Mouse (Mus musculus) frontal cortex, adult (tissue): ENCODE measurements around the gene Upf3a.
"Not testable (repeated sequence)": the region's sequence is repeated elsewhere in the genome, so short reads cannot be mapped to it uniquely, and the experiment has no call there.

Source experiments
- ATAC-seq: cut with Nextera tagmentation; 2 replicates; pipeline ENCODE4 v1.9.2; 2017; ENCODE audit warnings: mild to moderate bottlenecking, moderate library complexity, mixed read lengths; ENCODE audit not compliant: low TSS enrichment

The Upf3a gene

DNA sequence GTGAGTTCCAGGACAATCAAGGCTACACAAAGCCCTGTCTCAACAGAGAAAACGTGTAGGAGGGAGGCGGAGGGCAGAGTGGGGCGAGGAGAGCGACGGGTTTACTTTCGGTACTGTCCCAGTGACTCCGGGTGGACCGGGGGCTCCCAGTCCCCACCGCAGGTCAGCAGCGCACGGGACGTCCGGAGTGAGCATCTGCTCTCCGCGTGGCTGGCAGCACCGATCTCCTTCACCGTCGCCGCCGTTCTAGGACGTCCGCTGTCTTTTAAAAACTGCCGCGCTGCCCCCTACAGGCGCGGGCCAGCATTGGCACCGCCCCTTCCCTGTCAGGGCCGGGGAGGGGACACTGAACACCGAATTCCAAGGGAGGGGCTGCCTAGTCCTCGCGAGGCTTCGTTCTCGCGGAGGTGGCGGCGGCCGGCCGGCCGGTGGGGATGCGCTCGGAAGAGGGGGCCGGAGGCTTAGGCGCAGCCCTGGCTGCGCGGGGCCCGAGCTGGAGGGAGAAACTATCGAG is at the start of gene Upf3a:
Gene Upf3a, plus strand, starts transcription at position 366 of the 514 bp plus-strand sequence.
- peak; percentile 97 for ATAC-seq

GRCm38 (mm10) chr8:13740323-13740770 is 45.1 kb upstream of the Upf3a start:
- peak; percentile 84 for ATAC-seq

GRCm38 (mm10) chr8:13740817-13741613 is 44.4 kb upstream of the Upf3a start:
- no peak for ATAC-seq

DNA sequence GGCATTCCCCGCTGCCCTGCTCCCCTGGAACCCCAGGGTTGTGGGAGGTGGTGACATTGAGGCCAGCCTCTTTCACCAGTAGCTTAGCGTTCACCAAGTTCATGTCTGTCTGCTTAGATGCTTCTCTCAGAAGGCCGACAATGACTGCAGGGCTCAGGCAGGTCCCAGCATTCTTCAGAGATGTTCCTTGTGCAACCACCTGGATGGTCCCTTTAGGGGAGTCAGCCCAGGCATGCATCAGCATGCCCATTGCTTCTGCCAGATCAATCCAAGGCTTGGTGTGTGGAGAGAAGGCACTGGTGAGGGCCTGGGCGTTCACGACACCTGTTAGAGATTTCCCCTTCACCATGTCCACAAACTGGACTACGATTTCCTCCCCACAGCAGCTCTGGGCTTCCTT is 39.2 kb upstream of the Upf3a start:
- ATAC-seq = not testable (repeated sequence)

GRCm38 (mm10) chr8:13747626-13748025 is 37.8 kb upstream of the Upf3a start:
- no peak for ATAC-seq

GRCm38 (mm10) chr8:13753680-13754079 is 31.7 kb upstream of the Upf3a start:
- ATAC-seq = no peak

DNA sequence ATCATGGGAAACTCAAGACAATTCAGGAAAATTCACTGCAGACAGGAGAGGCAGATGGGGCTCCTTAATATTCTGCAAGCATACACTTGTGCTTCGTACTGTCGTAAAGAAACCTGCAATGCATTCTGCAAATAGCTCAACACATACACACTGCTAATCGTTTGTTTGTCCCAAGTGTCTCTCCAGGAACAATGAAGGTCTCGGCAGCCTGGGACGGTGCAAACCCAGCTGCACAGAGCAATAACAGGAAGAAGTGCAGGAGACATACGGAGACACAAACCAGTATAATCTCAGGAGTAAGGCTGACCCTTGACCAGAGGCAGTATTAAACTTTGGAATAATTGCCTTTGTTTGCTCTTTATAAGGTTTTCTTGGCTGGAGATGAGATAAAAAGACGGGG is 28.9 kb upstream of the Upf3a start:
- ATAC-seq = no peak

DNA sequence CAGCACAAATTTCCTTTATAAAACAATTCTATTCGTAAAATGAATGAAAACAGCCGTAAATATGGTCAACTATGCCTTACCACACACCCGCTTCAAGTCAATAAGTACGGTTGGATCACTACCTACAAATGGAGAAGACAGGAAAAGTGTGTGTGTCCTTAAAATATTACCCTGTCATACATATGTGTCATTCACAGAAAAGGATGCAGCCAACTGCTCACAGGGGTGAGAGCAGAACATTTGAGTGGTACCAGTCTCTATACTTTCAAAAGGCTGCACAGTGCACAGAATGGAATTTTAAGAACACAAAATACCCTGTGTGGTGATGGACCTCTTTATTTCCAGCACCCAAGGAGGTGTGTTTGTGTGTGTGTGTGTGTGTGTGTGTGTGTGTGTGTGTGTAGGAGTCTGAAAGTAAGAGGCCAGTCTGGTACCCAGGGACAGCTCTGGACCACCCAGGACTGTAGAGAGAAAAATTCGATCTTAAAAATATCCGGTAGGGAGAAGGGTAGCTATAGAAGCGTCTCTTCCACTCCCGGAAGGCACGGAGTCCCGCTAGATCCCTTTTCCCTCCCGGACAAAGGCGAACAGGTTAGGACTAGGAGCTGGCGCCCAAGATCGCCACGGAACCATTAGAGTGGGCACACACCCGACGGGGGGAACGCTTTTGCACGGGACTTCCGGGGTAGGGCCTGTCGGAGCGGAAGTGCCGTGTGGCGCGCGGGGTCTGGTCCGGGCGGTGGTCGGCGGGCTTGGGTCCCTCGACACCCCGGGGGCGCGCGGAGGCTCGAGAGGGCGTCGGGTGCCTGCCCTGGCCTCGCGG is 28.2 kb upstream of the Upf3a start, which contains the start of gene Cdc16:
Gene Cdc16, plus strand, starts transcription at position 695 of the 823 bp plus-strand sequence.
- peak; percentile 94 for ATAC-seq

GRCm38 (mm10) chr8:13757805-13758727 is 27.3 kb upstream of the Upf3a start:
- ATAC-seq = peak; percentile 46; the same call in 1 of the 2 replicates

DNA sequence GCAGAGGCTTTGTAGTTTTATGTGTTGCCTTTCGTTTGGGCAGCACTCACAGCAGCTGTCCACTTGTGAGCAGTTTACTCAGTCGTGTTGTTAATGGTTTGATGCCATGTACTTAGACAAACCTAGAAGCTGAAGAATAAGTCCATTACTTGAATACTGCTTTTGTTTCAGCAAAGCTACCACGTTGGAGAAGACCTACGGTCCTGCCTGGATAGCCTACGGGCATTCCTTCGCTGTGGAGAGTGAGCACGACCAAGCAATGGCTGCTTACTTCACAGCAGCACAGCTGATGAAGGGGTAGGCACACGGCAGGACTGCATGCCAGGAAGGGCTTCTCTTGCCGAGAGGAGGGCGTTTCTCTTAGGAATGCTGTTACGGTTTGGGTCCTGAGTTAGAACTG is 16.2 kb upstream of the Upf3a start:
- ATAC-seq = no peak

DNA sequence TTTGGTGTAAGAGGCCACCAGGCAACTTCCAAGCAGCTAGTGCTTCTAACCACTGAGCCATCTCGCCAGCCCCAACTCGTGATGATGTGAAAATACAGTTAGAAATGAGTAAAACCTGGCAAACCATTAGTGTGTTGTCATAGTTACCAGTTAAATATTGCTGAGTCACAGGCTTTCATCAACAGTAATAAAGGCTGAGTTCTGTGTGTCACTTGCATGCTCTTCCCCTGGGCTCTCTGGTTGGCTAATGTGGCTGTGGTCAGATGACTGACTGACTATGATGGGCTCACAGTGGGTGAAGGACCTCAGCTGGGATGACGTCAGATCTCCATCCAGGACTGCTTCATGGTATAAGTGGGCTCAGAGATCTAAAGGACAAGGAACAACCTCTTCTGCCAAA is 4.9 kb upstream of the Upf3a start:
- no peak for ATAC-seq

GRCm38 (mm10) chr8:13785764-13786299 is 417 bp downstream of the Upf3a start:
- ATAC-seq = peak; percentile 88

DNA sequence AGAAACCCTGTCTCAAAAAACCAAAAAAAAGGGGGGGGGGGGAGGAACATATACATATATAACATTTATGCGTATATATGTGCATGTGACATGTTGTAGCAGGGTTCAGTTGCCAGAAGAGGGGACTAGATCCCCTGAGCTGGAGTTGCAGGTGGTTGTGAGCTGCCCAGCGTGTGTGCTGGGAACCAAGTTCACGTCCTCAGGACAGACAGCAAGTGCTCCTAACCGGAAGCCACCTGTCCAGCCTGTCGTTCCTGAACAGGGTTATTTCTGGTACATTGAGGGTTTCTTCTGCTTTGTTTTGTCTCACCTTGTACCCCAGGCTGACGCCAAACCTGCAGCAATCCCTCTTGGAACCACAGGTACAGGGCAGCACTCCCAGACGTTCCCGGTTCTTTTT is 4.2 kb downstream of the Upf3a start:
- no peak for ATAC-seq

DNA sequence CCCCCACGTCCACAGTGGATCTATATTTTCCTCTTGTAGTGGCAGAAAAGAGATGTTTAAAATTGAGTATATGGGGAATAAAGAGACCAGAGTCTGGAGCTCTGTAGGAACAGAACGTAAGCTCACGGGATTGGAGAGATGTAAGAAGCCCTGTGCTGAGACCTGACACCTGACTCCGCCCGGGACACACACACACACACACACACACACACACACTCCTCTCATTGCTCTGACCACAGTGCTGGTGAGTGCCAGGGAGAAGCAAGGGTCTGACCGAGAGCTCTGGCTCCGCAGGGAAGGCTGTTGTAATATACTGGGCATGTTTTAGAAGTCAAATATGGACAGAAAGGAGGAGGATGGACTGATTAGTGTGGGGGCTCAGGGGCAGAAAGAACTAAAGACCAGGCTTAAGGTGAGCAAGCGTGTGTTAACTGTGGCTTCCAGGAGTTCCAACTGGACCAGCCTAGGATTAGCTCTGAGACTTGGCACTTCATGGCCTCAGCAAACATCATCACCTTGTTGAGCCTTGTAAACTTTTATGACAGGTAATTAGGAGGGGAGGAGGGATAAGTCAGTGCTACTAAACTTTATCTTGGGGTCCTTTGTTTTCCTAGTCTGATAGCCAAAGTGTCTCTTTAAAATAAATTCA is 7.8 kb downstream of the Upf3a start:
- ATAC-seq = no peak

DNA sequence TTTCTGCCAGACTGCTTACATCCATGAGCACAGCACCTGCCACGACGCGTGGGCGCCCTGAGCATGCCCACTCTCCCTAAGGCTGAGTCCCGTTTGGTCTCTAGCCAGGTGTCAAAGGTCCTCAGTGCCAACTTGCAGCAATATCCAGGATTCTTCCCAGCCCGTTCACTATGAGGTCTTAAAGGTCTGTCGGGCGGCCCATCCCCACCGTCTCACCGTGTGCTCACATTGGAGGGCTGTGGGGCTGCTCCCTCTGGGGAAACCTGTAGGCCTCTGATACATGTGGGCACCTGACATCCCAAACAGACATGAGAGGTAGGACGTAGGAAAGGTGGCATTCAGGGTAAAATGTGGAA is 8.3 kb downstream of the Upf3a start:
- no peak for ATAC-seq

DNA sequence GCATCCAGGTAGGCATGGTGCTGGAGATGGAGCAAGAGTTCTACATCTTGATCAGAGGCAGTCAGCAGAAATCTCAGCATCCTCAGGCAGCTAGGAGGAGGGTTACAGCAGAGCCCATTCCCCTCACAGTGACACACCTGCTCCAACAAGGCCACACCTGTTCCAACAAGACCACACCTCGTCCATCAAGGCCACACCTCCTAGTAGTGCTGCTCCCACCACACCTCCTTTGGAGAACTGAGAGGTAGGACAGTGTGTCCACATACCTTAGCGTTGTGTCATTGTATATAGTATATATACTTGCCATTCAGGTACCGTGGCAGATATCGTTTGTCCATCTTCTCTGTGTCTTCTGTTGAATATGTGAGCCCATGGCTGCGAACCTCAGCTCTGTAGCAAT is 12.3 kb downstream of the Upf3a start:
- ATAC-seq = no peak

DNA sequence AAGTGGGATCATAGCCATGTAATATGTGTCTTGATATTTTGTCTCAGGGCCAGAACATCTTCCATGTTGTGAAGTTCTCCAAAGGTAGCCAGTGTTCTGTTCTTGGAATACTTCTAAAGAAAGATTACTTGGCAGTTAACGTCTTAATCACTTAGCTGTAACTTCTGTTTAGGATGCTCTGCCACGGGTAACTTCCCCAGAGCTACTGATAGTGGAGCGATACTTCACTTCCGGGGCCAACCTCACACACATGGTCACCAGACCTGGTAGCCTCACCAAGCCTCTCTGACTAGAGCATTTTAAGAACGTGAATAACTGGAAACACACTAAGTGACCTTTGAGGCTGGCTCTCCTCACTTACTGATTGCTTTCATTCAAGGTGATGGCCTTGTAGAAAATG is 14.2 kb downstream of the Upf3a start:
- no peak for ATAC-seq

DNA sequence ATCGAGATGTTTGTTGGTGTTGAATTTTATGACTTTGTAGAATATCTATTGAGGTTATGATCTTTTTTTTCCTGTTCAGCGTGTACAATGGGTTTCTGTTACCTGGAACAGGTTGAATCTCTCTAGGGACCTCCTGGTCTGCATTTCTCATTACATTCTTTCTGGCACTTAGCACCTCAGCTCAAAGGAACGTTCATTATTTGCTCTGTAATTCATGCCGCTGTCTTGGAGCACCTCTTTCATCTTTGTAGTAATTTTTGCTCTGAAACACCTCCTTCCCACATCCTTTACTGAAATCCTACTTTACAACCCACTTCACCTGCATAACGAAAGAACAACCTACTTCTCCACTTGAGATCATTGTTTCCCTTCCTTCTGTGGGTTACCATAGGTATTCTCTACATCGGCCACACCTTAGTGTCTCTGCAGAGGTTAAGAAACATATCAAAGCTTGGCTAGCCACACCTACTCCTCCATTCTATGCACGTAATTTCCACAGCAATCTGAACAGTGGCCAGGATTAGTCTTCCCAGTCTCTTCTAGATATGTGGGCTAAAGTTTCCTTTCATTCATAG is 43.3 kb downstream of the Upf3a start:
- no peak for ATAC-seq

- ATAC-seq = not testable (repeated sequence)
Measured at GRCm38 (mm10) chr8:13838289-13838688, 52.9 kb downstream of the Upf3a start, which contains the start of gene AF366264. AF366264 (minus strand) TSS chr8:13838389.

- not testable (repeated sequence) for ATAC-seq
Measured at GRCm38 (mm10) chr8:13843286-13843685, 57.9 kb downstream of the Upf3a start.
